Mouse (Mus musculus): Measurements from ENCODE around the gene Ikzf1. TPM values are rescaled to one million over a fixed set of nuclear protein-coding genes. Genes with fewer than 3 reads are reported as not detected.

Gene Ikzf1
- total RNA-seq, 2 experiments from 2014 or later, result 0.28 to 0.47 TPM

DNA sequence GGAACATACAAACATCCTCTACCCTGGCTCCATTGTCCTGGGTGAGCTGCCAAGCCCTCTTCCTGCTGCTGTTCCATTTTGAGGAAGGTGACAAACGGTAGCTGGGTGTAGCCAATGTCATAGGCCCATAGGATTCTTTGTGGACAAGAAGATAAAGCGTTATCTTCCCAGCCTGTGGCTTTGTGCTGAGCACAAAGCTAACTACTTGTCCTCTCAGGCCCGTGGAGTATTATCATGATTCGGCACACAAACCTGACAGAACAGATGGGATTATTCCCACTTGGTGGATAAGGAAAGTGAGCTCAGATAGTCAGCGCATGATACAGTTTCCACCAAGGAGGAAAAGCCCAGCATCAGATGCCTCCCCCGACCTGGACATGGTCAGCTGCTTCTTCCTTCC, 50.4 kb downstream of the Ikzf1 start:
- Histone ChIP-seq H3K4me3 (no peak overlapping the region), H3K27ac (no peak overlapping the region)
- intact Hi-C loops (cut with DNase I), result no loop called here
- TF ChIP-seq CTCF (IDR thresholded peaks at IDR 0.05), result no peak
- DNase-seq, result no peak

DNA sequence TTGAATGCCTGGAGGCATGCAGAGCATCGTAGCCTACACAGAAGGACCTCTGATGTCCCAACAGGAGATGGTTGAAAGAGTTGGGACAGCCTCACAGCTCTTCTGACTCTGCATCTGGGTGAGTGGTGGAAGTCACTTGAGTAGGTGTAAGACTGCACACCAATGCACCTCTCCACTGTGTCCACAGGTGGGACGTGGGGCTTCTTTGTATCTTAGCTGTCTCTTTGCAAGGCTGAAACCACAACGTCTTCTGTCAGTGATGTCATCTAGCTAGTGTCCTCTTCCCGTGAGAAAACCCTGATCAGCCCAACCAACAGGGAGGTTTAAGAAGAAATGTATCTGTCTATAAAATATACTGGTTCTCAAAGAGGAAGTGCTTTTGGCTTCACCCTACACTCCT, 52.1 kb downstream of the Ikzf1 start:
- DNase-seq, result no peak
- Histone ChIP-seq H3K4me3 (no peak overlapping the region), H3K27ac (no peak overlapping the region)
- intact Hi-C loops (cut with DNase I), result no loop called here
- no peak for TF ChIP-seq CTCF (IDR thresholded peaks at IDR 0.05)

DNA sequence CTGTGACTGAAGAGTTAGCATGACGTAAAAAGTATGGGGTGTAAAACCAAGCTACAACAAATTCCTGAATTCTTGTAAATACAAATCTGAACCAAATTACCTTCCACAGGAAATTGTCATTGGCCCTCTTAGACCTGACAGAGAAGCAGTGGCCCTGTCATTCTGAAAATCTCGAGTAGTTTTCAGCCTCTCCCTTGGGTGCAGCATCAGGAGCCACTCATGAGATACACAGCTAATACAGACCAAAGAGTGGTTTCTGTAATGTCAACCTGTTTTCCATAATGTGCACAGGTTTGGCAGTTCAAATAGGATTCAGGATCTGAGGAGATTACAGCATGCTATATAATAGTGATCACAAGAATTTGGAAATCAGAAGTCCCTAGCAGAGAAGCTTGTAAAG, 52.8 kb downstream of the Ikzf1 start:
- Histone ChIP-seq H3K27ac (no peak overlapping the region), H3K4me3 (no peak overlapping the region)
- DNase-seq, result no peak
- TF ChIP-seq CTCF (IDR thresholded peaks at IDR 0.05), result no peak
- intact Hi-C loops (cut with DNase I), result no loop called here

DNA sequence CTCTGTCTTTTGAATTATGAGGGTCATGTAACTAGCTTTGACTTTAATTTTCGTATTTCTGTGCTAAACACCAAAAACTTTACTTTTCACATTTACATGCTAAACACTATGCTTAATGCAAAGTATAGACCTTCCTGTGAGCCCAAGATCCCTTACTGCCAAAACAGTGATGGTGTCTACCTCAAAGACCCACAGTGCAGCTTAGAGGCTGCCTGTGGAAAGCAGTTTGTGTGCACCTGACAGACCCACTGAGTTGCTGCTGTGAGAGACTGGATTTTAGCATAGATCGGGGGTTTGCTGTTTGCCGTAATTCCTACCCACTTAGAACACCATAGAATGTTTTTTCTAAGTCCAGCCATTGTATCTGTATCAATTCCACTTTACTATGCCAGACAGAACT, 54.3 kb downstream of the Ikzf1 start:
- Histone ChIP-seq H3K27ac (no peak overlapping the region), H3K4me3 (no peak overlapping the region)
- intact Hi-C loops (cut with DNase I), result no loop called here
- no peak for DNase-seq
- no peak for TF ChIP-seq CTCF (IDR thresholded peaks at IDR 0.05)

DNA sequence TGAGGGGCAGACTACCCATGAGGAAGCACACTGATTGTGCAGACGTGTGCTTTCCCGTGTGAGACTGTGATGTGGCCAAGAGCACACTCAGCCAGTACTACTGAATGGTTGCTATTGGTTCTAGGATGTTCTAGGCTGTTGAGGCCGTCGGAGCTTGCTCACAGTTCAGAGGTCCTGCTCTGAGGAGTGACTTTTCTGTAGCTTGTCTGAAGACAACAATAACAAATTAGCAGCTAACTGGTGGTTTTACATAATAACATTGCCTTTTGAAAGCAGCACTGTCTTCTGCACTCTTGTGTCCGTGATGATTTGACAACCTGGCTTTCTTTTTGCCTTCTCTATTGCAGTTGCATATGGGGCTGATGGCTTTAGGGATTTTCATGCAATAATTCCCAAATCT, 55.8 kb downstream of the Ikzf1 start:
- intact Hi-C loops (cut with DNase I), result no loop called here
- Histone ChIP-seq H3K4me3 (no peak overlapping the region), H3K27ac (no peak overlapping the region)
- DNase-seq, result no peak
- no peak for TF ChIP-seq CTCF (IDR thresholded peaks at IDR 0.05)

DNA sequence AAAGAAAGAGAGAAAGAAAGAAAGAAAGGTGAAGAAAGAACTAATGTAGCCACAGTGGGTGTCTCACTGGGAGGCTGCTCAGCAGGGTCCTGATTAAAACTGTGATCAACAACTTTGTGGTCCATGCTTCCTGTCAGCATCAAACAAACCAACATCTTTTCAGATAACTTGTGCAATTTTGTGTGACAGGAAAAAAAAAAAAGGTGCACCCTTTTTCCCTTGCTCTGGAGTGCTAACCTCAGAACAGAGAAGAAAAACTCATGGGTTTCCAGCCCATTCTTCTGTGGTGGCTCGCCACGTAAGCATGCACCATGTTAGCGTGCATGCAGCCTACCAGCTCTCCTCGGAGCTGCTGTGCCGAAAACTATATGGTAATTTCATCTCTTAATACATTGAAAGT, 56.8 kb downstream of the Ikzf1 start:
- intact Hi-C loops (cut with DNase I), result no loop called here
- no peak overlapping the region for H3K27ac ChIP-seq
- no peak for DNase-seq
- no peak for TF ChIP-seq CTCF (IDR thresholded peaks at IDR 0.05)
- no peak overlapping the region for H3K4me3 ChIP-seq

DNA sequence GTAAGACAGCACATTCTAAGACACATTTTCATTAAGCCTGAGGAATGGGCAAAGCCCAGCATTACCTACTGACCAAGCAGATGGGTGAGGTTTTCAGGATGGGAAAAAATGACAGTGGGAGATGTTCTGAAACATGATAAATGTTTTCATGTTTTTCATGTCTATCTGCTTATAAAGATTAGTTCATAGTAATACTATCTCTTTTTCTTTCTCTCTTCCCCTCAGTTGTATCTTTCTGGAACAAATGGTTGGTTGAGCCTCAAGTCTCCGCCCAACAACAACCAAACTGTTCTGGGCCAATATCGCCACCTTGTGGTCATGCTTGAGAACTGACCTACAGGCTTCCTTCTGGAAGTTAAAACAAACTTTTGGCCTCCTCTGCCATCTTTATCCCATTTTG, 57.8 kb downstream of the Ikzf1 start:
- peak; percentile 33 for TF ChIP-seq CTCF (IDR thresholded peaks at IDR 0.05)
- intact Hi-C loops (cut with DNase I), result no loop called here
- H3K4me3 ChIP-seq, result no peak overlapping the region
- H3K27ac ChIP-seq, result no peak overlapping the region
- no peak for DNase-seq

DNA sequence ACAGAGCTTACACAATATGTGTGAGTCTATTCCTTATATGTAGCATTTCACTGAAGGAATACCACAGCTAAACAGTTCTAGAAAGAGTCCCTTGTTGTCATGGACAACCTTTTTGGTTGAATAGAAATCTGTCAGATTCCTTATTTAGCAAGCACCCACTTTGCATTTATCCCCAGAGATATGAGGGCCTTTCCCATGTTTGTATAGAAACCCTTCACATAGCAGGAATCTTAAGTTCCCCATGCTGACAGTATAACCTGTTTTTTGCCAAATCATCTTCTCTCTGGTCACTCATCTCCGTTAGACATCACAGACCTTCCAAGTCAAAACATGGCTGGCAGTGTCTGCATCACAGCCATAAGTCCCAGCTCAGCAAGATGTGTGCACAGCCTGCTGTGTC, 59.4 kb downstream of the Ikzf1 start:
- no peak for DNase-seq
- intact Hi-C loops (cut with DNase I), result no loop called here
- Histone ChIP-seq H3K27ac (no peak overlapping the region), H3K4me3 (no peak overlapping the region)
- TF ChIP-seq CTCF (IDR thresholded peaks at IDR 0.05), result no peak

DNA sequence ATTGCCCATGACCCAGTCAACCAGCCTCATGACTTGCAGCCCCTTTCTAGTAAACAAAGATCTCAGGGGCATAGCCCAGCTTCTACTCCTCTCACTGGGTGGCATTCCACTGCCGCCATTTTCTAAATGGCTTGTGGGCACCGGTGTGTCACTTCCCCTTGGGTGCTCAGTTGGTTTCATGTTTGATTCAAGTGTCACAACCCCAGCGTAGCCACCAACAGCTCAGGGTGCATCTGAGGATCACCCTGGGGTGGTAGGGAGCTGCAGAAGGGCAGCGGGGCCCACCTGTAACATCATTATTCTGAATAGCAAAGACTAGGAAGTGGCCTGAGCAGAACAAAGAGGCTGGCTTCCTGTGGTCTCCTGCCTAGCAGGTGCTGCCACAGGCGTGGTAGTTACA, 66.3 kb downstream of the Ikzf1 start:
- no peak for TF ChIP-seq CTCF (IDR thresholded peaks at IDR 0.05)
- DNase-seq, result no peak
- Histone ChIP-seq H3K4me3 (no peak overlapping the region), H3K27ac (no peak overlapping the region)
- intact Hi-C loops (cut with DNase I), result no loop called here

DNA sequence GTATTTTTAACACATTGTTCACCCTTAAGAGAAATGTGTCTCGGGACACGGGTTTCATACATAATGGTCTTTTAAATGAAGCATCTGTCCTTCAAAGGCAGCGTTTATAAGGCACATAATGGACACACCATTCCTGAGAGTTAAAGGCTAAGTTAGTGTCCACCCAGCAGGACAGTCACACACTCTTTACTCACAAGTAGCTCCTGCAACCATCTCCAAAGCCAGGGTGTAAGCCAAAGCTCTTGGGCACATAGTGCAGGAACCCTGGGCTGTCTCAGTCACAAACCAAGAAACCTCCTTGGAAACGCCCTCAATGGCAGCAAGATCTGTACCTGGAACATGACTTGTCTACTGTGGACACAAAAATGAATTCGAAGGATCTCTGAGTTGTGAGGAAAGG, 68.1 kb downstream of the Ikzf1 start:
- no peak overlapping the region for H3K27ac ChIP-seq
- intact Hi-C loops (cut with DNase I), result no loop called here
- TF ChIP-seq CTCF (IDR thresholded peaks at IDR 0.05), result no peak
- no peak overlapping the region for H3K4me3 ChIP-seq
- DNase-seq, result no peak

DNA sequence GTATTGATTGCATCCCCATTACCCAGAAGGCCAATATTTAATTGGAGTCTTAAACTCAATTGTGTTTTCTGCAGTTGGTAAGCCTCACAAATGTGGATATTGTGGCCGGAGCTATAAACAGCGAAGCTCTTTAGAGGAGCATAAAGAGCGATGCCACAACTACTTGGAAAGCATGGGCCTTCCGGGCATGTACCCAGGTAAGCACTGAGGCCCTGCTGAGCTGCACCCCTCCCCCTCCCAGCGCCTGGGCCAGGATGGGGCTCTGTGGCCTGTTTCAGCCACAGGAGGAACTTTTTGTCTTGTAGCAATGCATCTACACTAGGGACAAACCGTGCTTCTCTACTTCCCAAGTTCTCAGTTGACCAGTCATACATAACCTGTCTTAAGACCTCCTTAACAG, 73.3 kb downstream of the Ikzf1 start:
- intact Hi-C loops (cut with DNase I), result no loop called here

DNA sequence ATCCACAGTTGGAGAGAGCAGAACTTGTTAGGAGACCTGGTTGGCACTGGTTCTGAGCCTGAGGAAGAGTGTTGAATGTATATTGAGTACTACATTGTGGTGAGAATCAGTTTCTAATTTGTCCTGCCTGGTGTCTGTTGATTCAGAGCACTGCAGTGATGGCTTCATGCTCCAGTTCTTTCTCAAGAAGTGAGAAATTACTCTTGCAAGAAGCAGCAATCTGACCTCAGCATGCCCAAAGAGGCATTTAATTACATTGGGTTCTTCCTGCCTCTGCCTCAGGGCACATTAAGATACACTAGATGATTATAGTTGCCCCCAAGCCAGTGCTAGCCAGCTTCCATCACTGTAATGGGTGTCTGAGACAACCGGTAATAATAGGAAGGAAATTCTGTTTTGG, 74.1 kb downstream of the Ikzf1 start:
- Histone ChIP-seq H3K27ac (no peak overlapping the region), H3K4me3 (no peak overlapping the region)
- intact Hi-C loops (cut with DNase I), result no loop called here
- TF ChIP-seq CTCF (IDR thresholded peaks at IDR 0.05), result no peak
- DNase-seq, result no peak

More for the DNA sequence above, 73.3 kb downstream of the Ikzf1 start:
- TF ChIP-seq CTCF (IDR thresholded peaks at IDR 0.05), result no peak
- DNase-seq, result no peak
- Histone ChIP-seq H3K27ac (no peak overlapping the region), H3K4me3 (no peak overlapping the region)

DNA sequence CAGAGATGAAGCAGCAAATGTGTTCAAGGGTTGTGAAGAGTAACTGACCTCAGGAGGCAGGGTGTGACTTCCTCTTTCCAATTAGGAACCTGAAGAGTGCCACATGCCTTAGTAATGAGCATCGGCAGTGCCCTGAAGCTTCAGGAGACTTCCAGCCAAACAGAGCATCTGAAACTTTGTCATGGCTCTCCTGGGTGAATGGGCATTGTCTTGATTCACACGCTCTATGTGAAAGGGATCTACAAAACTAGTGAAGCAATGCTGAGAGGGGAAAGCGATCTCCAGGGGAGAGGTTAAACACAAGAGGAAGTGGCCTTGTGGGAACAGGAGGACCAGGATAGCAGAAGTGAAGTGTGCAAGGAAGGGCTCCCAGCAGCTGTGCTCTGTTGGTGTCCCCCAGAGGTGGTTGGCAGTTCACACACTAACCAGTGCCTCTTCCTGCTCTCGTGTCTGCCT, 78.4 kb downstream of the Ikzf1 start:
- intact Hi-C loops (cut with DNase I), result no loop called here

DNA sequence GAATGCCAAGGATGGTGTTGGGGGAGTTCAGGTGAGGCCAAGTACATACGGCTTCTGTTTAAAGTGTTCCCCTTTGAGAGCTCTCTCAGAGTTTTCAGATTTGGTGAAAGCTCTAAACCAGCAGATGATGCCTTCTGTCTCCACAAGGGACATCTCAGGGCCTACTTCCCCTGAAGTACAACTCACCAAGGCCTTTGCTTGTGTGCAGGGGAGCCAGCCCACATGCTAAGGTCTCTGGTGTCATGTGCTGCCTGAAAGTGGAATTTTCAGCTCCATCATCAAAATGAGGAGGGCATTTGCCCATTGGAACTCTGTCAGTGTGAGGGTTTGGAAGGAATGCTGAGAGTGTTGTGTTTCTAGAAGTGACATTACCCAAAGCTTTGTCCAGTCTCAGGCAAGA, 80.6 kb downstream of the Ikzf1 start:
- TF ChIP-seq CTCF (IDR thresholded peaks at IDR 0.05), result no peak
- intact Hi-C loops (cut with DNase I), result no loop called here
- DNase-seq, result no peak
- H3K4me3 ChIP-seq, result no peak overlapping the region
- H3K27ac ChIP-seq, result no peak overlapping the region

More for the DNA sequence above, 78.4 kb downstream of the Ikzf1 start:
- Histone ChIP-seq H3K4me3 (no peak overlapping the region), H3K27ac (no peak overlapping the region)
- no peak for TF ChIP-seq CTCF (IDR thresholded peaks at IDR 0.05)
- DNase-seq, result no peak

DNA sequence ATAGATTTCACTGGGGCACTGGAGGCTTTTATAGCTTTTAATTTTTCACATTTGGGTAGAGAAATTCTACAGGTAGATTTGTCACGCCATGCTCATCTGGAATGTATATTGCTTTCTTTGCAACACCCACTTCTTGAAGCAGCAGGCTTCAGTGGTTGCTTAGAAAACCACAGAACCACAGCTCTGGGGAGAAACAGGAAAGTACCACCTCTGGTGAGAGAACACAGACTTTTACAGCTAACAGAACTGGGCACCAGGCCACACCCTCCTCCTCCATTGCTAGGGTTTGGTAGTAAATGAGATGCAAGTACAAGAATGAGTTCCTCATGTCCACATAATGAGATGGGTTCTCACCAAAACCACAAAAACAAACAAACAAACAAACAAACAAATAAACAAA, 81.3 kb downstream of the Ikzf1 start:
- intact Hi-C loops (cut with DNase I), result no loop called here
- no peak for TF ChIP-seq CTCF (IDR thresholded peaks at IDR 0.05)
- H3K4me3 ChIP-seq, result no peak overlapping the region
- DNase-seq, result no peak
- H3K27ac ChIP-seq, result no peak overlapping the region

All from gastrocnemius, adult 2 months (tissue).